Mouse (Mus musculus) liver, embryonic 14.5 days (tissue): ENCODE results near the gene Mroh8.

Experiments used
- CTCF ChIP-seq: IDR thresholded peaks from 2 replicates; pipeline ENCODE4 v1.5.1; 2016; ENCODE audit warnings: antibody characterized with exemption, low read depth, control low read depth
- EP300 ChIP-seq: IDR thresholded peaks from 2 replicates; pipeline ENCODE4 v1.6.1; 2016; ENCODE audit warnings: antibody characterized with exemption, low read depth

DNA sequence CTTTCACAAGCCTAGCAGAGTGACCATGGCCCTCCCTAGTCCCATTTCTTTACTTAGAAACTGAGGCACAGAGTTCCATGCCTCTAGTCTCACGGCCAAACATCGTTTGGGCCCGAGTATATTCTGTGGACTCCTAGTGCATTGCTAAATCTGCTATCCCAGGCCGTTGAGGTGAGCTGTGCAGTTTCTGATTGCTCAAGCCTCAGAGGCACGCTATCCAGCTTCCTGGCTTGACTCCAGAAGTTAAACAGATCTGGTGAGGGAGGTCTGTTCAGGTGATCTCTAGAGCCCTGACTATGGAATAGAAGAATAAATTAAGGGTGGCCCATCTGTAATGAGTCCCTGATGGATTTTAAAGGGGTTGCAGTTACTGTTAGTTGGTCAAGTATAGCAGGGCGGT lies 37.9 kb upstream of the Mroh8 start:
- no peak for TF ChIP-seq EP300
- no peak for TF ChIP-seq CTCF
